Comparison of ENCODE assay signal across 10 mouse cellular contexts in genomic region chr11:59633037-59633436, GRCm38 (mm10). TPM values are rescaled to one million over a fixed set of nuclear protein-coding genes. Genes with fewer than 3 reads are reported as not detected.
DNase-seq lines count a peak whose midpoint lies in the region; ATAC-seq and TF ChIP-seq lines count a peak whose summit lies in the region.
"Had no signal": no experiment of that assay in that cellular context is flagged by ENCODE, and none has a peak within 500 bp of the region (broad histone marks: within the 10 kb centered on the region; RNA-seq: fewer than 3 reads in every experiment).

No protein-coding gene starts in this region.

- no peak overlapping the region for H3K4me3 ChIP-seq in kidney, adult 2 months (ENCODE audit: insufficient read depth, low read depth, low read length)
- H3K4me3 ChIP-seq in kidney, embryonic 16.5 days (ENCODE audit: low read length), result no peak overlapping the region
- H3K4me3 ChIP-seq in G1E (ENCODE audit: low read depth, low read length), result no peak overlapping the region
- no peak overlapping the region for H3K4me3 ChIP-seq in left cerebral cortex, adult 2 months
- H3K4me3 ChIP-seq: erythroblast, embryonic 14.5 days had no signal

- H3K27me3 ChIP-seq in kidney, adult 2 months (replicated peaks; ENCODE audit: control insufficient read depth, insufficient read depth, low read length), result no peaks in the 10 kb centered on the region
- H3K27me3 ChIP-seq in kidney, embryonic 16.5 days (ENCODE audit: insufficient read depth, low read length), result no peaks in the 10 kb centered on the region
- peaks cover 6% of the 10 kb centered on the region for H3K27me3 ChIP-seq in G1E (ENCODE audit: insufficient read depth, low read length)

- no peaks in the 10 kb centered on the region for H3K36me3 ChIP-seq in kidney, adult 2 months (ENCODE audit: control insufficient read depth, insufficient read depth, low read length)
- no peaks in the 10 kb centered on the region for H3K36me3 ChIP-seq in kidney, embryonic 16.5 days (ENCODE audit: insufficient read depth, low read length)
- H3K36me3 ChIP-seq in G1E (replicated peaks), result no peaks in the 10 kb centered on the region

- no peak for ATAC-seq in kidney, embryonic 16.5 days (ENCODE audit: low FRiP score, low TSS enrichment)
- ATAC-seq in G1E (ENCODE audit: extremely low read depth, insufficient number of reproducible peaks, low FRiP score, poor library complexity, severe bottlenecking), result no peak

- intact Hi-C loops in left cerebral cortex, adult 2 months (cut with DNase I), result no loop called here

- H3K4me2 ChIP-seq in kidney, embryonic 16.5 days (replicated peaks; ENCODE audit: low read depth, low read length), result no peak overlapping the region

- TF ChIP-seq POLR2A in kidney, adult 2 months (IDR thresholded peaks at IDR 0.05; ENCODE audit: low read depth, low read length), result no peak

- no peaks in the 10 kb centered on the region for H3K9me3 ChIP-seq in kidney, embryonic 16.5 days (ENCODE audit: low read length)
- H3K9me3 ChIP-seq in G1E (replicated peaks), result no peaks in the 10 kb centered on the region

- H3K9ac ChIP-seq in kidney, embryonic 16.5 days (replicated peaks; ENCODE audit: low read length), result no peak overlapping the region

- no peak overlapping the region for H3K27ac ChIP-seq in kidney, adult 2 months (ENCODE audit: insufficient read depth, low read depth, low read length)
- no peak overlapping the region for H3K27ac ChIP-seq in kidney, embryonic 16.5 days (ENCODE audit: low read length)
- no peak overlapping the region for H3K27ac ChIP-seq in left cerebral cortex, adult 2 months
- H3K27ac ChIP-seq: macrophage had no signal

- 23% methylated on average over 5 of the region's 5 CpGs for WGBS in kidney, adult 2 months
- 26% methylated on average over 5 of the region's 5 CpGs for WGBS in kidney, embryonic 16.5 days

- H3K4me1 ChIP-seq in kidney, adult 2 months (ENCODE audit: control insufficient read depth, insufficient read depth, low read length), result no peaks in the 10 kb centered on the region
- H3K4me1 ChIP-seq in kidney, embryonic 16.5 days (ENCODE audit: insufficient read depth, low read length), result no peaks in the 10 kb centered on the region
- H3K4me1 ChIP-seq in G1E (ENCODE audit: insufficient read depth, low read depth, low read length), result peaks cover 22% of the 10 kb centered on the region

- DNase-seq in kidney, adult 2 months, result peak; percentile 48
- DNase-seq in G1E (ENCODE audit: low spot score), result no peak
- peak; percentile 60 to 63 for DNase-seq in cerebellum, adult 18-20 months
- DNase-seq in gastrocnemius, postnatal 25 days, result peak; percentile 19
- peak; percentile 18 to 45 for DNase-seq in left cerebral cortex, adult 2 months (ENCODE audit: extremely low spot score in 1 of 2, low spot score in 2 of 2)
- peak; percentile 70 for DNase-seq in naive thymus-derived CD4-positive, alpha-beta T cell, adult 2 months (ENCODE audit: low read depth)
- DNase-seq in thymus, postnatal 14 days, result peak; percentile 66

- peak; percentile 90 for TF ChIP-seq CTCF in kidney, adult 2 months (conservative IDR thresholded peaks at IDR 0.05; ENCODE audit: insufficient read depth, insufficient read length, low read depth, low read length)
- peak; percentile 88 for TF ChIP-seq CTCF in G1E (IDR thresholded peaks at IDR 0.05; ENCODE audit: low read depth, low read length)
- peak; percentile 71 for TF ChIP-seq CTCF in left cerebral cortex, adult 2 months (IDR thresholded peaks at IDR 0.05)

RNA-seq across cellular contexts. Expression of gene Mprip, which starts 28.1 kb away (rescaled TPM):
- 107 and 115 TPM in 2 replicates for polyA plus RNA-seq in kidney, adult 2 months (2012; rRNA removed)
- 42.7 and 43.8 TPM in 2 replicates for polyA plus RNA-seq in kidney, embryonic 16.5 days (2015; fragmentation: Nextera tagmentation; extraction: Ambion mirVana)
- total RNA-seq in G1E (2014; fragmentation: Nextera tagmentation), result 27.6 and 32.2 TPM in 2 replicates
- 55.8 and 60.1 TPM in 2 replicates for total RNA-seq in G1E (2017)
- 43.3 and 43.4 TPM in 2 replicates for polyA plus RNA-seq in G1E (2012)
- 10 to 100 TPM; 71.9 to 86.7 TPM for total RNA-seq in gastrocnemius, postnatal 25 days (2021)
- total RNA-seq in left cerebral cortex, adult 2 months (2021), result 100 to 1,000 TPM; 297 to 299 TPM

RNA-seq across cellular contexts. Expression of gene Olfr223, which starts 39.9 kb away (rescaled TPM):
- polyA plus RNA-seq in kidney, adult 2 months (2012; rRNA removed), result not detected in 2 replicates
- not detected in 2 replicates for polyA plus RNA-seq in kidney, embryonic 16.5 days (2015; fragmentation: Nextera tagmentation; extraction: Ambion mirVana)
- total RNA-seq in G1E (2014; fragmentation: Nextera tagmentation), result not detected in 2 replicates
- total RNA-seq in G1E (2017), result not detected in 2 replicates
- not detected in 2 replicates for polyA plus RNA-seq in G1E (2012)
- total RNA-seq in gastrocnemius, postnatal 25 days (2021), result not detected
- total RNA-seq in left cerebral cortex, adult 2 months (2021), result not detected
- polyA plus RNA-seq: erythroblast, embryonic 14.5 days; macrophage had no signal

RNA-seq across cellular contexts. Expression of gene Olfr222, which starts 57.0 kb away (rescaled TPM):
- polyA plus RNA-seq in kidney, adult 2 months (2012; rRNA removed), result not detected in 2 replicates
- not detected in 2 replicates for polyA plus RNA-seq in kidney, embryonic 16.5 days (2015; fragmentation: Nextera tagmentation; extraction: Ambion mirVana)
- not detected in 2 replicates for total RNA-seq in G1E (2014; fragmentation: Nextera tagmentation)
- total RNA-seq in G1E (2017), result not detected in 2 replicates
- polyA plus RNA-seq in G1E (2012), result not detected in 2 replicates
- not detected for total RNA-seq in gastrocnemius, postnatal 25 days (2021)
- total RNA-seq in left cerebral cortex, adult 2 months (2021), result not detected
- polyA plus RNA-seq: erythroblast, embryonic 14.5 days; macrophage had no signal
